Mouse (Mus musculus) forebrain, embryonic 11.5 days (tissue): ENCODE data around the gene Lrrc3b. TPM values are rescaled to one million over a fixed set of nuclear protein-coding genes. Genes with fewer than 3 reads are reported as not detected.

Experiments used
- ATAC-seq: fragments of 200-750 bp; cut with Nextera tagmentation; replicated peaks from 2 replicates; pipeline ENCODE4 v1.8.0; 2017; ENCODE audit warnings: moderate TSS enrichment; ENCODE audit not compliant: low FRiP score
- DNase-seq: peaks from one replicate; pipeline ENCODE4 v3.0.0-alpha.2; 2017; ENCODE audit warnings: low spot score
- H3K27ac ChIP-seq: fragments of 300-500 bp; sonication (generic); 2 replicates; pipeline ENCODE4 v1.5.1; 2014; ENCODE audit warnings: low read depth, low read length
- H3K27me3 ChIP-seq: fragments of 300-500 bp; sonication (generic); 2 replicates; pipeline ENCODE4 v1.6.1; 2014; ENCODE audit warnings: mild to moderate bottlenecking, low read length, mixed read lengths; ENCODE audit not compliant: control insufficient read depth, insufficient read depth
- H3K36me3 ChIP-seq: fragments of 300-500 bp; sonication (generic); 2 replicates; pipeline ENCODE4 v1.6.1; 2014; ENCODE audit warnings: mild to moderate bottlenecking, low read length, moderate library complexity, mixed read lengths; ENCODE audit not compliant: control insufficient read depth, insufficient read depth
- H3K4me1 ChIP-seq: fragments of 300-500 bp; sonication (generic); replicated peaks from 2 replicates; pipeline ENCODE4 v1.6.1; 2014; ENCODE audit warnings: low read length, mixed read lengths; ENCODE audit not compliant: control insufficient read depth, insufficient read depth
- H3K4me2 ChIP-seq: fragments of 300-500 bp; sonication (generic); 2 replicates; pipeline ENCODE4 v1.6.1; 2014; ENCODE audit warnings: low read depth, mild to moderate bottlenecking, low read length, moderate library complexity, mixed read lengths; ENCODE audit not compliant: severe bottlenecking
- H3K4me3 ChIP-seq: fragments of 300-500 bp; sonication (generic); 2 replicates; pipeline ENCODE4 v1.5.1; 2014; ENCODE audit warnings: low read depth, low read length
- H3K9ac ChIP-seq: fragments of 300-500 bp; sonication (generic); 2 replicates; pipeline ENCODE4 v1.6.1; 2014; ENCODE audit warnings: low read length
- H3K9me3 ChIP-seq: fragments of 300-500 bp; sonication (generic); 2 replicates; pipeline ENCODE4 v1.6.1; 2016; ENCODE audit warnings: low read length, mixed read lengths; ENCODE audit not compliant: control insufficient read depth
- WGBS: fragments of 180-500 bp; shearing (Covaris S2); extraction: QIAGEN DNeasy Blood & Tissue Kit; methylation state at CpG from one replicate; pipeline ENCODE4 v1.1.7; 2014; 5-methylcytosine and 5-hydroxymethylcytosine counted together
- polyA plus RNA-seq: library from polyadenylated mRNA; unstranded; fragments of >200 nt; fragmentation: Nextera tagmentation; extraction: Ambion mirVana; gene quantifications from 2 replicates; pipeline ENCODE4 v1.2.1, GENCODE M21; 2014

Gene Lrrc3b
- polyA plus RNA-seq, result 0.80 and 0.90 TPM in 2 replicates

DNA sequence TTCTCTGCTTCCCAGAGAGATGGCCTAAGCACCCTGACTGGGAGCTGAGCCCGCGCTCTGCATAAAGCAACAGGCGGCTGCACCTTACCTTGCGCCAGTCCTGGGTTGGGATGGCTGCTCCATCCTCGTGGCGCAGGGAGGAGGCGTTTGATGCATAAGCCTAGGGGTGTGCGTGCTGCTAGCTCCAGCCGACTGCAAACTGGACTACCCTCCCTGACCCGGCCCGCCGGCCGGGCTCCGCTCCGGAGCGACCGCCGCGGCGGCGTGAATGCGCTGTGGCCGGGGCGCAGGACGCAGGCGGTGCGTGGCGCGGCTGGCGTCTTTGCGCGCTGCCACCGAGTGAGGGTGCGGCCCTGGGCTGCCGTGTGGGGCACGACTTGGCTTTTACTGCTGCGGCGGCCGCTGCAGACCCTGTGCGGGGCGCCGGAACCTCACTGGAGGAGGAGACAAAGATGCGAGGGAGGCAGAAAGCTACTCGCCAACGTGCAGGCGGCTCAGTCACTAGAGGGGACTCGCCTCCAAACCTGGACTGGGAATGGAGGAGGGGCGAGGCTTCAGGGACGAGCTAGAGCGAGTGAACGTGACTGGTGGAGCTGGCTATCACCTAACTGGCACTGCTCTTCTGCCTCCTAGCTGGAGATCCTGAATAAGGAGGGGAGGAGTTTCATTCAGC lies at the start of gene Lrrc3b:
Lrrc3b (minus strand) TSS at position 503 of the 673 bp plus-strand sequence.
- ATAC-seq, result peak; percentile 86
- WGBS, result under 1% methylated on average over 51 of the region's 51 CpGs
- peaks cover 17% of the 10 kb centered on the region for H3K27me3 ChIP-seq

DNA sequence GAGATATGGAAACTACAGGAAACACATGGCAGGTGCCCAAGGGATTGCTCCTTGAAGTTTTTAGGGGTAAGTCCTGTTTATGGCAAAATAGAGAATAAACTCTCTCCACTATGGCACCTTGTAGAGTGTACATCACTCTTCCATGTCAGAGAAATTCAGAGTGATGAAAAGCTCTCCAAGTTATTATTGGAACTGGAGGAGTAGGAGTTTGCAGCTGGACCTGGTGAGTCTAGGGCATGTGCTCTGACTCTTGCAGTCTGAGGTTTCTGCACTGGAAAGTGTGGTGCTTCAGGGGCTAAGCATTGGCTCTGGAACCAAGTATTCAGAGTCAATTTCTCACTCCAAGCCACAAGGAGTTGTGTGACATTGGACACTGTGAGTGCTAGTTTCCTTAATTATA lies 38.9 kb upstream of the Lrrc3b start:
- DNase-seq, result no peak
- H3K9ac ChIP-seq, result no peak overlapping the region

More for the DNA sequence above, at the start of gene Lrrc3b:
- peak within 1 kb of the TSS; percentile 47 for H3K4me3 ChIP-seq
- H3K27ac ChIP-seq, result no peak within 1 kb of the TSS
- H3K9ac ChIP-seq, result peak within 1 kb of the TSS; percentile 39; the same call in 1 of the 2 replicates
- no peaks in the 10 kb centered on the region for H3K9me3 ChIP-seq
- peak; percentile 77 for DNase-seq
- no peaks in the 10 kb centered on the region for H3K36me3 ChIP-seq
- H3K4me2 ChIP-seq, result peak within 1 kb of the TSS; percentile 91
- peaks cover 4% of the 10 kb centered on the region; the same call in 1 of the 2 replicates for H3K4me1 ChIP-seq

DNA sequence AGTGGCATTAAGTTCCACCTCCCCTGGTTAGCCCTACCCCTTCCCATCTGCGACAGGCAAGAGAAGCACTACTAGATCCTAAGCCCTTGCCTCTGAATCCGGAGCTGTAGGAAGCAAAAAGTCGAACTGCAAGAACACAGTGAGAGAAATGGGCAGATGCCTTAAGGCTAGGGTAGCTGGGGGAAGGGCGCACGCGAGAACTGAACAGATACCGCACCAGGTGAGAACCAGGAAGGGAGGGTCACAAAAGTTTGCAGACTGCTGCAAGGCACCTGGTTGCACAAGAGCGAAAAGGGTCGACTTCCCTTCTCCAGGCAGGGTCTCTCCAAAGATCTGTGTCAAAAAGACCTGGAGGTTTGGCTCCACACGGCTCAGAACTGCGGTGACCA lies 697 bp downstream of the Lrrc3b start:
- 2% methylated on average over 11 of the region's 11 CpGs for WGBS
- H3K36me3 ChIP-seq, result no peaks in the 10 kb centered on the region
- peaks cover 4% of the 10 kb centered on the region; the same call in 1 of the 2 replicates for H3K4me1 ChIP-seq
- H3K27ac ChIP-seq, result no peak overlapping the region
- DNase-seq (peak; percentile 58), ATAC-seq (peak; percentile 32)
- H3K9me3 ChIP-seq, result no peaks in the 10 kb centered on the region
- peak overlapping the region; percentile 47 for H3K4me3 ChIP-seq
- H3K9ac ChIP-seq, result peak overlapping the region; percentile 39; the same call in 1 of the 2 replicates
- H3K4me2 ChIP-seq, result peak overlapping the region; percentile 91
- peaks cover 17% of the 10 kb centered on the region for H3K27me3 ChIP-seq

More for the DNA sequence above, 38.9 kb upstream of the Lrrc3b start:
- no peak for ATAC-seq
- Histone ChIP-seq H3K4me2 (no peak overlapping the region), H3K4me1 (no peaks in the 10 kb centered on the region), H3K9me3 (no peaks in the 10 kb centered on the region), H3K36me3 (no peaks in the 10 kb centered on the region), H3K27me3 (no peaks in the 10 kb centered on the region), H3K27ac (no peak overlapping the region), H3K4me3 (no peak overlapping the region)

DNA sequence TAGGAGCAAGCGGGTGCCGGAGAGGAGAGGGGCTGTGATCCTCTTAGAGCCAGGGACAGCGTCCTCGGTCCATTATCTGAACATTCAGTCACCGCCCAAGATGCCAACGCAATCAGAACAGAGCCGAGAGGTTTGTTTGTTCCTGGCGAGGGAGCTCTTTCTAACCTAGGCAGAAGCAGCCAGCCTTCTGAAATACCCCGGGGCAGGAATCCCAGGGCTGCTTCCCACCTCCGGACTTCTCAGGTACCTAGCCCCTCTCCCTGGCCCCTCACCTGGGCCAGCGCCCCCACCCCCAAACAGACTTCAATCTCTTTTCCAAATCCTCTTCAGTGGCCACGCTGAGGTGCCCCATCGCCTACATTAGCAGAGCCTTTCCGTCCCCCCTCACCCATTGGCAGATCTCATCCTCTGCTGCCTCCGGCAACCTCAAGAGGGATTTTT lies 1.3 kb downstream of the Lrrc3b start:
- peaks cover 17% of the 10 kb centered on the region for H3K27me3 ChIP-seq
- 0 out of 2 replicates have a peak, but pooled peaks have one; percentile 15 for ATAC-seq
- H3K9ac ChIP-seq, result no peak overlapping the region

DNA sequence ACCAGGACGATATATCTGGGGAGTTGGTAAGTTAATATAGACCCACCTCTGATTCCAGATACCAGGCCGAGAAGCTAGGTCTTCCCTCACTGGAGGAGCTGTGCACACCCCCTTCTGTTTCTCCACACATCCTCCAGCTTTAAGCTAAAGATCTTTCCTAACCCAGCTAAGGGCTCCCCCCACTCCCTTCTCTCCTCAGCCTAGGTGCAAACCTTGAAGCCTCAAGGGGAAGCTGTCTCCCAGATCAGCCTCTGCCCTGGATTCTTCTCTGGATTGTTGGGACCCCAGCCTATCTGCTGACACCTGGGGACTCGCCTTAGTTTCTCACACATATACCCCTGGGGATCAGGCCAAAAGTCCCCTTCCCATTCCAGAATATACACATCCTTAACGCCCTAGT lies 1.7 kb downstream of the Lrrc3b start:
- Histone ChIP-seq H3K36me3 (no peaks in the 10 kb centered on the region), H3K4me2 (peak overlapping the region; percentile 91), H3K27me3 (peaks cover 17% of the 10 kb centered on the region), H3K9me3 (no peaks in the 10 kb centered on the region), H3K4me1 (peaks cover 4% of the 10 kb centered on the region; the same call in 1 of the 2 replicates), H3K27ac (no peak overlapping the region), H3K4me3 (no peak overlapping the region), H3K9ac (no peak overlapping the region)
- DNase-seq (no peak), ATAC-seq (no peak)
- 42% methylated on average over 4 of the region's 4 CpGs for WGBS

More for the DNA sequence above, 1.3 kb downstream of the Lrrc3b start:
- peaks cover 4% of the 10 kb centered on the region; the same call in 1 of the 2 replicates for H3K4me1 ChIP-seq
- 1% methylated on average over 15 of the region's 15 CpGs for WGBS
- DNase-seq, result no peak
- H3K27ac ChIP-seq, result no peak overlapping the region
- peak overlapping the region; percentile 47 for H3K4me3 ChIP-seq
- no peaks in the 10 kb centered on the region for H3K36me3 ChIP-seq
- H3K4me2 ChIP-seq, result peak overlapping the region; percentile 91
- no peaks in the 10 kb centered on the region for H3K9me3 ChIP-seq

DNA sequence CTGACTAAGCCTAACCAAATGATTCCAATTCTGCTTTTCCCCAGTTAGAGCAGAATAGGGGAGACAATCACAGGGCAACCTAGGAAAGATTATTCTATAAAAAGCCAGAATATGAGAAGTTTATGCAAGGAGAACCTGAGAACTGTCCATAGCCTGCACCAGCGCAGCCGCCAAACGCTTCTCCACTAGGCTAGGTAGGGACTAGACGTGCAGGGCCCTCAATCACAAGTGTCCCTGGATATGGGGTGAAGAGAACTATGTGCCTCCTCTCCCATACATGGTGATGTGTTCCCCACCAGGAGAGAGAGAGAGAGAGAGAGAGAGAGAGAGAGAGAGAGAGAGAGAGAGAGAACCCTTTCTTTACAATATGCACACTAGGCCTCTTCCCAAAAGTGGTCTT lies 2.2 kb downstream of the Lrrc3b start:
- no peak overlapping the region for H3K4me2 ChIP-seq
- H3K9ac ChIP-seq, result no peak overlapping the region
- ATAC-seq, result no peak
- DNase-seq, result no peak
- peaks cover 17% of the 10 kb centered on the region for H3K27me3 ChIP-seq
- no peak overlapping the region for H3K27ac ChIP-seq
- no peaks in the 10 kb centered on the region for H3K9me3 ChIP-seq
- H3K4me1 ChIP-seq, result peaks cover 4% of the 10 kb centered on the region; the same call in 1 of the 2 replicates
- no peak overlapping the region for H3K4me3 ChIP-seq
- WGBS, result 82% methylated on average over 4 of the region's 4 CpGs
- H3K36me3 ChIP-seq, result no peaks in the 10 kb centered on the region

DNA sequence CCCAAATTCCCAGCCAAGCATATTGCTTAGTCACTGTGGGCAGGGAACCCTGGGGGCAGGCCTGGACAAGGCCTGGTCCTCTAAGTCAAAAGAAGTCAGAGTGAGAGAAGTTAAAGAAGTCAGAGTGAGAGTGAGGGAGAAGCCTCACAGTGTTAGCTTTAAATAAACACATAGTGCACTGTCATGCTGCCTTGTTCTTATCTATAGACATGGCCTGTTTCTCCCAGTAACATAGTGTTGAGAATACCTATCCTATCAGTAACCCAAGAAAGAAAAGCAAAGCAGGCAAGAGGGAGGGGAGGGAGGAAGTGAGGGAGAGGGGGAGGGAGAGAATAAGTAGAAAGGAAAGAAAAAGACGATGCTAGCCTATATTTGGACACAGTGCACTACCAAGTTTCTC lies 6.4 kb downstream of the Lrrc3b start:
- Histone ChIP-seq H3K4me3 (no peak overlapping the region), H3K36me3 (no peaks in the 10 kb centered on the region), H3K9me3 (no peaks in the 10 kb centered on the region), H3K27me3 (peaks cover 4% of the 10 kb centered on the region), H3K4me1 (no peaks in the 10 kb centered on the region), H3K4me2 (no peak overlapping the region), H3K9ac (no peak overlapping the region), H3K27ac (no peak overlapping the region)
- DNase-seq (no peak), ATAC-seq (no peak)
- WGBS, result 57% methylated on average over 1 of the region's 1 CpGs

DNA sequence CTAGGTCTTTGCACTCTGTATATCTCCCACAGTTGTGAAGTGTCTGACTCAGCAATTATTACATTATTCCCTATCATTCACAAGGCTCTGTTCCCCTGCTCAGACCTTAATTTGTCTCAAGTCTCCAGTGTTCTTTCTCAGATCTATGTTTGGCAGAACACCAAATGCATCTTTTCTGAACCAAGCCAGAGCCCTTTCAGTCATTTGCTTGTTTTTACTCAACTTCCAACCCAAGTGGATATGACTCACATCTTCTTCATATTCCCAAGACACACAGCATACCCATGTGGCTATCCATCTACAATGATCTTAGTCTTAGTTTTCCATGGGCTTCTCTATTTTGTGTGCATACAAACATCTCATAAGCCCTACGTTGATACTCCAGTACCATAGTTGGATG lies 17.2 kb downstream of the Lrrc3b start:
- H3K9ac ChIP-seq, result no peak overlapping the region
- no peak for ATAC-seq
- H3K9me3 ChIP-seq, result no peaks in the 10 kb centered on the region
- H3K27ac ChIP-seq, result no peak overlapping the region
- no peaks in the 10 kb centered on the region for H3K27me3 ChIP-seq
- no peak for DNase-seq
- WGBS, result 82% methylated on average over 1 of the region's 1 CpGs
- no peaks in the 10 kb centered on the region for H3K4me1 ChIP-seq
- H3K36me3 ChIP-seq, result no peaks in the 10 kb centered on the region
- no peak overlapping the region for H3K4me3 ChIP-seq
- no peak overlapping the region for H3K4me2 ChIP-seq
